Mouse (Mus musculus) left cerebral cortex, adult 6 months (tissue): Measurements from ENCODE around the gene Tspan11. TPM values are rescaled to one million over a fixed set of nuclear protein-coding genes. Genes with fewer than 3 reads are reported as not detected.

ENCODE experiments used
- long read RNA-seq, 2 experiments: library from polyadenylated mRNA; unstranded; transcript quantifications; one replicate each; pipeline ENCODE4 v2.0.0; 2019 to 2020
- polyA plus RNA-seq: library from polyadenylated mRNA; unstranded; fragments of <200 nt; fragmentation: Nextera tagmentation; gene quantifications from 2 replicates; pipeline ENCODE4 v1.2.3, GENCODE M21; 2021

The Tspan11 gene
- polyA plus RNA-seq: 3.4 and 4.0 TPM in 2 replicates
- long read RNA-seq, experiment 1, full-length matches to known transcripts: 3 of 8 reads
- long read RNA-seq, experiment 1, partial matches to known transcripts: 1 of 8 reads
- long read RNA-seq, experiment 1, other reads (novel, unspliced or antisense): 4 of 8 reads
- long read RNA-seq, experiment 2, full-length matches to known transcripts: 3 of 7 reads
- long read RNA-seq, experiment 2, partial matches to known transcripts: 0 of 7 reads
- long read RNA-seq, experiment 2, other reads (novel, unspliced or antisense): 4 of 7 reads

DNA sequence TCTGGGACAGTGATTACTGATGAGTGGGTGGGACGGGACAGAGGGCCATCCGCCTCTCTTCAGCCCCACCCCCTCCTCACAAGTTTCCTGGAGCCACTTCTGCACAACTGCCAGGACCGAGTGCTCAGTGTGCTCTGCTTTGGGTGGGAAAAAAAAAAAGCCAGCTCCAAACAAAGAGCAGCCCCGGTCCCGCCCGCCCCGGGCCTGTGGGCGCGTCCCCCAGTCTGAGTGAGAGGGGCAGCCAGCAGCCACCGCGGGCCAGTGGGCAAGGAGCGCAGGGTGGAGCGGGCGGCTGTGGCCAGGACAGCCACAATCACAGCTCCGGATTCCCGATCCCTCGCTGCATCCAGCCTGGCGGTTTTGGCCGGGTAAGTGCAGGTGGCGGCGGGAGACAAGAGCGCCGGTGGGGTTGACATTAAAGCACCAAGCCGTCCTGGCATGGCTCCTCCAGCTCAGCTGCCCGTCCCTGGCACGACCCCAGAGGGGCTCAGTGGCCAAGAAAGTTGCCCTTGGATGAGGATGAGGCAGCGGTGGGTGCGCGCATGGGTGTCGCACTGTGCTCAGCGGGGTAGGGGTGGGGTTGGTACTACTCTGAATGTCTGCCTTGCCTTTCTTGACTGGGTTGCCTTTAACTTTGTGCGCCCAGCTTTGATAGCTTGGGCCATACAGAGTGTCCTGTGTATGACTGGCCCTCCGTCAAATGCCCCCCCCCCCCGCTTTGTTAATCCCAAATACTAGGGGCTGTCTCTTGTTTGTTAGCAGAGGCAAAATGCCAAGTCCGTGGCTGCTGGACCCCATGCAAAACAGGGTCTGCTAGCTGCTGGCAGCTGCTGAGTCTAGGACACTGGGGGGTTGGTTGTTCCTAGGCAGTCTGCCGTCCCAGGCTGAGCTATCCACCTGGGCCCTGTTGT, at the start of gene Tspan11:
Gene Tspan11 (plus strand): TSS at position 79 of the 911 bp plus-strand sequence.

Other genes starting within 250 kb of the Tspan11 start
- gene Prmt8, start 118.1 kb upstream of the Tspan11 start, polyA plus RNA-seq: 23.4 and 45.6 TPM in 2 replicates